Mouse (Mus musculus) R1 (cell line): Measurements from ENCODE around the gene Prkce.
A peak's percentile ranks its signal among the peaks of the same experiment; 100 is the strongest.

Experiments
- DNase-seq: peaks from one replicate; pipeline ENCODE4 v3.0.0-alpha.2; 2018; ENCODE audit warnings: low read depth, low spot score

The Prkce gene

GRCm38 (mm10) chr17:86364349-86365075 is 196.9 kb downstream of the Prkce start:
- no peak for DNase-seq

DNA sequence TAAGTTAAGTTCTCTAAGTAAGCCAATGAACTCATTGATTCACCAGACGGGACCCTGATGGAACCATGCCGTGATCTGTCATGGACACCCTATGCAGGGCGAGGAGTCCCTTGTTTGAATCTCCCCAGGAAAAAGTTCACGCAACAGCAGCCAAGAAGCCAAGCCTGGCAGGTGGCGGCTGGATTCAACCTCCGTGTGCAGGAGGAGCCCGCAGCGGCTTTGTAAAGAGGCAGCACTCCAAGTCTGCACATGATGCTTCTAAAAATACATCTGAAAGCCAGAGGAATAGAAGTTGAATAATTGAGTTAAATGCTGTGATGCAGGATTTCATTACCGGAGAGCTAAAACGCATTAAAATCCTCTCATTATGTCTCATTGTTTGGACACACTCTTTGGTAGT is 199.3 kb downstream of the Prkce start:
- DNase-seq = no peak

DNA sequence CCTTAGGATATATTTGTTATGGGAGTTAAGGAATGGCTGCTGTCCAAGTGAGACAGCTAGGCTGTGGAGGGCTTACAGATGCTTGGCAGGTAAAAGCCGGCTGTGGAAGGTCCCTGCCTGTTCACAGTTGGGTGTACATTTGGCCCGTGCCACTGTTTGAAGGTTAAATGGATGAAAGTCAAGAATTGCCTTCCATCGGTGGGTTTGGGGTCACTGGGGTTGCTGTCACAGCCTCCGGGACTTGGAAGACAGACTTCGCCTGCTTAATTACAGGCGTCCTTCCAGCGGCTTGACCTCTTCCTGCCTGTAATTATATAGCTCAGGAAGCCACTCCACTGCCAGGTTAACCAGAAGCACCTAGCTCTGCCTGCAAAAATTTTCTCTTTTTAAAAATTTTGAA is 200.1 kb downstream of the Prkce start:
- no peak for DNase-seq

- no peak for DNase-seq
These were observed 202.6 kb downstream of the Prkce start for GRCm38 (mm10) chr17:86370106-86370742.

DNA sequence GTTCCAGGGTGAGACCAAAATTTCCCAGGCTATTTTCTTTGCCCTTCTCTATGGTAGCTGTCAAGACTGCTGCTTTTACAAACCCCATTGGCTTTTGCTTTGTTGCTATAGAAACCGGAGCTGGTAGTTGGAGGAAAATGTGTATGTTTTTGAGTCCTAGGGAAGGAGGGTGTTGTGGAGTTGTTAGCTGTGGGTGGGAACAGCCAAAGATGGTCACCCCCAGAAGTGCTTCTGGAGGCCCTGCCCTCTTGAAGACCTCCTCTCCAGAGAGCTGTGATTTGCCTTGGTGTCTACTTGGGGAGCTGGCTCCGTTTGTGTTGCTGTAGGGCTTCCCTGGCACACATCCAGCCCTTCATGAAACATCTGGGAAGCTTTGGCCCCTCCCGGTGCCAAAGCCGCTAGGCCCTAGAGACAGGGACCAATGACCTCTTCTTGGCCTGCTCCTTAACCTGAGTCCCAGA is 203.5 kb downstream of the Prkce start:
- peak; percentile 15 for DNase-seq

GRCm38 (mm10) chr17:86376389-86376788 is 208.8 kb downstream of the Prkce start:
- no peak for DNase-seq

- no peak for DNase-seq
These were observed 210.3 kb downstream of the Prkce start for GRCm38 (mm10) chr17:86377863-86378262.

GRCm38 (mm10) chr17:86378611-86379010 is 211.0 kb downstream of the Prkce start:
- peak; percentile 37 for DNase-seq

- peak; percentile 61 for DNase-seq
These were observed 212.0 kb downstream of the Prkce start for GRCm38 (mm10) chr17:86379405-86380137.

DNA sequence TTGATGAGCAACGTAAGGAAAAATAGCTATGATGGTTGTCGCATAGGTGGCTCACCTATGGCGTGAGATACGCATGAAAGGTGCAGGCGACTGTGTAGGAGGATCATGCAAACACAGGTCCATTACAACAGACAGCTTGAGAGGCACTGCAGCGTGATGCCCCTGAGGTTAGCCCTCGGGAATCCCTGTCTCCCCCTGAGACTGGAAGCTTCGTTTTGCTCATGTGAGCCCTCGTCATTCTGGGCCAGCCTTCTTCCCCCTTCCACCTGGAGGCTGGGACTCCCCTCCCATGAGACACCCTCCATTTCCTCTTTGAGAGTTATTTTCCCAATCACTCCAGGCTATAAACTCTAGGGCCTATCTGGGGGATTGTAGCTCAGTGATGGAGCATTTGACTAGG is 213.9 kb downstream of the Prkce start:
- no peak for DNase-seq

- no peak for DNase-seq
These were observed 215.3 kb downstream of the Prkce start for GRCm38 (mm10) chr17:86382885-86383284.

DNA sequence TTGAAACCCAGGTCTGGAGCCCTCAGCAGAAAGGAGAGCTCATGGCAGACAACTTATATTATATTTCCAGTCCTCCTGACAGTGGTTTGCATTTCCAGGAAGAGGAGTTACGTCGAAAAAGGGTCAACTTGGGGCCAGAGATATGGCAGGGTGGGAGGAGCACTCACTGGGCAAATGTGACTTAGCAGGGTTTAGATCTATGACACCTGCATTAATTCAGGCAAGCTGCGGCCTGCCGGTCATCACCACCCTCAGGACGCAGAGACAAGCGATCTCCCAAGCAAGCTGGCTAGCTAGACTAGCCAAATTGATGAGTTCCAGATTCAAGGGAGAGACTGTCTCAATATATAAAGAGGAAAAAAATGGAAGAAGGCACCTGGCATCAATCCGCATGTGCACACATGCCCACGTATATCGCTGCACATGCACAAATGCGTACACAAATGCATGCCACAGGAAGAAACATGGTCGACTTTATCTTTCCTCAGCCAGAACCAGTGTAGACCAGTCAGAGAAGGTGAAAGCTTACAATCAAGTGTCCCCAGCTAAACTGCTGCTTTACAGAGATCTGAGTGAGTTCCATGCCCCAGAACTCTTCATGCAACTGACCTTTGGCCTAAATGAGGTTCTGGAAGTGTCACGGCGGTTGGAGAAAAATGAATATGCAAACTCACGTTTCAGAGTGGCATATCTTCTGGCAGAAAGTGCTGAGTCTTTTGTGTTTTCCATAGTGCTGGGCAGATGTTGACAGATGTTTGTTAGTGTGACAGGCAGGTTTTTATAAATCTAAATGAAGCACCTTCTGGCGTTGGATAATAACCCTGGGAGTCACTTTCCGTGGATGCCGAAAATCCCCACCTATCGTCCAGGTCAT is 216.4 kb downstream of the Prkce start:
- DNase-seq = no peak

GRCm38 (mm10) chr17:86392475-86392874 is 224.9 kb downstream of the Prkce start:
- DNase-seq = no peak

- DNase-seq = no peak
These were observed 225.6 kb downstream of the Prkce start for GRCm38 (mm10) chr17:86393191-86393590.

DNA sequence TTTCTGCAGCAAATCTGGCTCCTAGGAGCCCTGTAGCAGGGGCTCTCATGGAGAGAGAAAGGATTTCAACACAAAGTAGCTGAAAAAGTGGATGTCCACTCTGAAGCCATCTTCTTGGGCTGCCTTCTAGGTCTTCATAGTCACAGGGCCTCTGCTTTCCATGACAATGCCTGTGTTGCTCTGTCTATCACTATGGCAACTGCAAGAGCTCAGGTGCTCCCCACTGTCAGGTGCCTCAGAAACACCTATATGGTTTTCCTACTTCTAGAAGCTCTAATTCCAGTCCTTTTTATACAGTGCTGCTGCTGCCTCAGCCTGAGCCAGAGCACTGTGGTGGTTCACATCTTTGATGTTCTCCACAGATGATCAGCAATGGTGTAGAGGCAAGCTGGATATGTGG is 229.5 kb downstream of the Prkce start:
- no peak for DNase-seq

GRCm38 (mm10) chr17:86397647-86398046 is 230.1 kb downstream of the Prkce start:
- DNase-seq = no peak

DNA sequence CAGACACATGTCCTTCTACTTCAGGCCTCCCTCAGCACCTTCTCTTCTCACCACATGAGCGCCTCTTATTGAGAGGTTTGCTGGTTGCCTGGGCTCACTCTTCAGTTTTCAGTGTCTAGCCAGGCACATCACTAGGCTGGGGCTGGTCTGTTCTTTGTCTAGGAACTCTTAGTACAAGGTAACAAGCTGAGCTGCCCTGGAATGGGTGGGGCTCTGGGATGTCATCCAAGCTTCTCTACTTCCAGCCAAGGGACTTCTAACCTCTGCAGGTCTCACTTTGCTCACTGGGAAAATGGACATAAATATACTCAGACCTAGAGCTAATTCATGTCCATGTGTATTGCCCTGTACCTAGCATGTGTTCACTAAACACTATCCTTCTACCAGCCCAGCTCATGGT is 230.6 kb downstream of the Prkce start:
- DNase-seq = no peak

- no peak for DNase-seq
These were observed 232.4 kb downstream of the Prkce start for GRCm38 (mm10) chr17:86400032-86400431.

DNA sequence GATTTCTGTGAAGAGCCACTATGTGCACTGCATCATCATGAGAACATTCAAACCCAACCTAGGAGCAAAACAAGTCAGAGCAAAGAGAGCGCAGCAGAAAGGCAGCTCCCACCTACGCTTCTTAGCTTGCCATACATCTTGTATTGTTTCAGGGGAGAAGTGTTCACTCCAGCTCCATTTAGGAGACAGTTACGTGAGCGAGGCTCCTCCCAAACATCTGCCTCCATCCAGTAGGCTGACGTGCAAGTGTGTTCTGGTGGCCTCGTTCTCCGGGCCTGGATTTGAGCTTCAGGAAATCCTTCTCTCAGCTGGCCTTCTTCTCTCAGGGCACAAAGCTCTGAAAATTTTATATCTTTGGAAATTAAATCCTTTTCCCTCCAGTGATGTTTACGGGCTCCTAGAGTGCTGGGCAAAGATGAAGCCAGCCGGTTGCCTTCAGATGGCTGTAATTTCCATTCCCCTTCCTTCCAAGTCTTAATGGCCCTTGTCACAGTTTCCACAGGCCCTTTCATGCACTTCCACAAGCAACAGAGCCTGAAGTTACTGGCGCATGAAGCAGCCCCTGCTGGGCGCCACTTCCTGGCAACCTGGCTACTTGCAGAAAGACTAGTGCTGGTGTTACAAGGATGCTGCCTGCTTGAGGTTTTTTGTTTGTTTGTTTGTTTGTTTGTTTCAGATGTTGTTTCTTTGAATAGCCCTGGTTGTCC is 237.4 kb downstream of the Prkce start:
- peak; percentile 20 for DNase-seq

DNA sequence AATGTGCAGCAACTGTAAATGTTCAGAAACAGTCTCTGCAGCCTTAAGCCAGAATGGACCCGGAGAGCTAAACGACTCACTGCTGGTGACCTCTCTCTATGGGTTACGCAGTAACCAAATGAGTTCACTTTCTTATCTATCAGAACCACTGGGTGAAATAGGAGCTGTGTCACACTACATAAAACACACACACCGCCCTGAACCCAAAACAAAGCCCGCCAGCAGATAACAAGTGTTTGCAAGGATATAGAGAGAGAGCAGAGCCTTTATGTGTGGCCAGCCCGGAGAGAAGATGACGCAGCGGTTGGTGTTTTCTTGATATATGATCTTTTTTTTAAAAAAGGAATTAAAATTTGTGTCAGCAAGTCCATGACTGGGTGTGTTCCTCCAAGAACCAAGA is 238.1 kb downstream of the Prkce start:
- DNase-seq = no peak
